8 mouse cellular contexts compared by ENCODE assay signal in the genomic region with DNA sequence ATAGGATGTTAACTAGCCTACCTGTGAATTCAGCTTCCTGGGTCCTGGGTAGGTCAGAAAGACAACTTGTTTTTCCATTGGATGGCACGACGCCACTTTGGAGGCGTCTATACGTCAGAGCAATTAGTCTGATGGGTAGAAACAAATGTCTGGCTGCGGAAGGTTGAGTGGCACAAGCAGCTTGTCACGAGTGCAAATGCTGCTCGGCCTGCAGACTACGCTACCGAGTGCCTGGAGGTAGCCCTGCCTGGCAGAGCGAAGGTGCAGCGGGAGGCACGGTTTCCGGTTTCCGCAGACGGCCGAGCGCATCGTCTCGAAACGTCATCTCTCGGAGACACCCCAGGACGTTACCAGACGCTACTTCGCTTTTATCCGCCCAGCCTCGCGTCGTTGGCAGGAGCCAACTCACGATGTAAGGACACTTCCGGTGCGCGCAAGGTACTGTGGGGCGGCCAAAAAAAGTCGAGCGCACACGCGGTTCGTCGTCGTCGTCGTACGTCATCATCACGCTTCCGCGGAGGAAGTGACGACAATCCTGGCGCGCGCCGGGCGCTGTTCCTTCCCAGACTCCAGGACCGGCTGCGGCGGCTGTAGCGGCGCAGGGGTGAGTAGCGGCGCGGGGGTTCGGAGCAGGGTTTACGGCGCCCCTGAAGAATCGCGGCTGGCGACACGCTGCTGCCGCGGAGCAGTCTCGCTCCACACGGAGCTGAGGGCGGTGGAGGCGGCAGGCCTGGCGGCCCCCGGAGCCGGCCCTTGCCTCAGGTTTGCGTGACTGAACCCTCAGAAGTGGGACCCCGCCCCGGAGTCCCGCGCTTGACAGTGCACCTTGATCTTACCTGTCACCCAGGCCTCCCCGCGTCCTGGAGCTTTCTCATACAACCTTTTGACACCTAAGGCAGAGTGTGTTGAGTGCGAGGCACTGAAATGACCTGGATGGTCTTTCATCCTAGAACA. TPM values are rescaled to one million over a fixed set of nuclear protein-coding genes. Genes with fewer than 3 reads are reported as not detected.
A peak's percentile ranks its signal among the peaks of the same experiment; 100 is the strongest.
DNase-seq lines count a peak whose midpoint lies in the region; ATAC-seq lines count a peak whose summit lies in the region.

A gene (plus strand): TSS at position 517 of the 954 bp plus-strand sequence.

- H3K4me1 ChIP-seq in heart, embryonic 14.5 days (ENCODE audit: control insufficient read depth in 2 of 2, insufficient read depth in 2 of 2, low read length in 2 of 2) = peaks cover 0 to 8% of the 10 kb centered on the region in 2 experiments; a peak in 2 of 4 replicates
- H3K4me1 ChIP-seq in liver, embryonic 13.5 days (replicated peaks) = peaks cover 22% of the 10 kb centered on the region
- H3K4me1 ChIP-seq in stomach, embryonic 16.5 days (ENCODE audit: control insufficient read depth, insufficient read depth, low read length) = 0 out of 2 replicates have a peak, but pooled peaks cover 3% of the 10 kb centered on the region

- H3K27me3 ChIP-seq in heart, embryonic 14.5 days (ENCODE audit: control insufficient read depth, insufficient read depth, low read length) = no peaks in the 10 kb centered on the region
- H3K27me3 ChIP-seq in liver, embryonic 13.5 days = no peaks in the 10 kb centered on the region
- H3K27me3 ChIP-seq in stomach, embryonic 16.5 days (ENCODE audit: control insufficient read depth, insufficient read depth, low read length) = no peaks in the 10 kb centered on the region

- ATAC-seq in CD4-positive, CD25-positive, alpha-beta regulatory T cell, adult 4 months = peak; percentile 95
- peak; percentile 99 for ATAC-seq in heart, embryonic 14.5 days (ENCODE audit: insufficient number of reproducible peaks, insufficient read depth, low FRiP score, low read depth)
- ATAC-seq in liver, embryonic 13.5 days (ENCODE audit: low read depth) = peak; percentile 100
- peak; percentile 100 for ATAC-seq in stomach, embryonic 16.5 days (ENCODE audit: insufficient read depth, low FRiP score)

- no peaks in the 10 kb centered on the region for H3K9me3 ChIP-seq in heart, embryonic 14.5 days (ENCODE audit: control insufficient read depth, low read length)
- H3K9me3 ChIP-seq in liver, embryonic 13.5 days (replicated peaks) = no peaks in the 10 kb centered on the region
- H3K9me3 ChIP-seq in stomach, embryonic 16.5 days (replicated peaks; ENCODE audit: control insufficient read depth, low read length) = no peaks in the 10 kb centered on the region

- peak within 1 kb of the TSS; percentile 78 for H3K4me2 ChIP-seq in heart, embryonic 14.5 days (ENCODE audit: low read length)
- H3K4me2 ChIP-seq in liver, embryonic 13.5 days = peak within 1 kb of the TSS; percentile 84
- peak within 1 kb of the TSS; percentile 89 for H3K4me2 ChIP-seq in stomach, embryonic 16.5 days (ENCODE audit: low read depth, low read length)

- peak within 1 kb of the TSS; percentile 87 for H3K9ac ChIP-seq in heart, embryonic 14.5 days (ENCODE audit: low read length)
- H3K9ac ChIP-seq in liver, embryonic 13.5 days = peak within 1 kb of the TSS; percentile 90
- peak within 1 kb of the TSS; percentile 88 for H3K9ac ChIP-seq in stomach, embryonic 16.5 days (ENCODE audit: low read length)

- peak within 1 kb of the TSS; percentile 68 to 81 for H3K4me3 ChIP-seq in heart, embryonic 14.5 days (ENCODE audit: control insufficient read depth in 1 of 2, insufficient read depth in 1 of 2, low read depth in 1 of 2, low read length in 2 of 2)
- H3K4me3 ChIP-seq in liver, embryonic 13.5 days (replicated peaks) = peak within 1 kb of the TSS; percentile 89
- peak within 1 kb of the TSS; percentile 92 for H3K4me3 ChIP-seq in stomach, embryonic 16.5 days (replicated peaks; ENCODE audit: low read length)

- WGBS in heart, embryonic 14.5 days = under 1% methylated on average over 82 of the region's 84 CpGs
- WGBS in liver, embryonic 13.5 days (ENCODE audit: insufficient replicate concordance) = under 1% methylated on average over 84 of the region's 84 CpGs
- WGBS in stomach, embryonic 16.5 days = under 1% methylated on average over 84 of the region's 84 CpGs

- peak; percentile 91 for DNase-seq in c-Kit-negative CD71-positive TER-119-positive erythroid progenitor cells, embryonic 14.5 days (ENCODE audit: low read depth, low spot score)
- peak; percentile 97 for DNase-seq in fibroblast of lung, adult 2 months (ENCODE audit: low read depth)
- DNase-seq in kidney, postnatal 14 days = peak; percentile 98
- DNase-seq in liver, embryonic 13.5 days = peak; percentile 94
- peak; percentile 96 for DNase-seq in neural tube, embryonic 10.5 days (ENCODE audit: extremely low spot score, low spot score)

- peaks cover 59% of the 10 kb centered on the region for H3K36me3 ChIP-seq in heart, embryonic 14.5 days (ENCODE audit: control insufficient read depth, insufficient read depth, low read length)
- H3K36me3 ChIP-seq in liver, embryonic 13.5 days = peaks cover 53% of the 10 kb centered on the region
- peaks cover 13% of the 10 kb centered on the region; the same call in 1 of the 2 replicates for H3K36me3 ChIP-seq in stomach, embryonic 16.5 days (ENCODE audit: control insufficient read depth, insufficient read depth, low read length)

- H3K27ac ChIP-seq in heart, embryonic 14.5 days (replicated peaks in 1 of 2; ENCODE audit: control insufficient read depth in 1 of 2, insufficient read depth in 1 of 2, low read depth in 2 of 2, low read length in 2 of 2) = peak within 1 kb of the TSS; percentile 82 to 91
- peak within 1 kb of the TSS; percentile 95 for H3K27ac ChIP-seq in liver, embryonic 13.5 days
- H3K27ac ChIP-seq in stomach, embryonic 16.5 days (ENCODE audit: low read length) = peak within 1 kb of the TSS; percentile 94

RNA-seq across cellular contexts. Expression of the gene that starts here (rescaled TPM):
- polyA plus RNA-seq in CD4-positive, CD25-positive, alpha-beta regulatory T cell, adult 4 months (2017; shearing (Covaris generic)) = 100 to 1,000 TPM; 121 to 144 TPM
- polyA plus RNA-seq in heart, embryonic 14.5 days (2014; fragmentation: Nextera tagmentation; extraction: Ambion mirVana) = 33.5 and 36.7 TPM in 2 replicates
- 30.6 and 36.2 TPM in 2 replicates for polyA plus RNA-seq in liver, embryonic 13.5 days (2015; fragmentation: Nextera tagmentation; extraction: Ambion mirVana)
- 50.8 and 55.7 TPM in 2 replicates for polyA plus RNA-seq in stomach, embryonic 16.5 days (2015; fragmentation: Nextera tagmentation; extraction: Ambion mirVana)

Comparison
In these comparisons a context has a peak if more than half of its experiments do, and no peak if none do; other contexts are left out.
1. Peak in every context shown above with its lines: DNase-seq, ATAC-seq, H3K4me3 ChIP-seq and H3K27ac ChIP-seq.